Mouse (Mus musculus): ENCODE measurements at regions not wholly inside any gene's neighbourhood (a gene's known extent, or its start where the extent isn't known, plus 50 kb on each side); places are given as distances from the start of the nearest gene placed in this dataset.
A peak's percentile ranks its signal among the peaks of the same experiment; 100 is the strongest.

DNA sequence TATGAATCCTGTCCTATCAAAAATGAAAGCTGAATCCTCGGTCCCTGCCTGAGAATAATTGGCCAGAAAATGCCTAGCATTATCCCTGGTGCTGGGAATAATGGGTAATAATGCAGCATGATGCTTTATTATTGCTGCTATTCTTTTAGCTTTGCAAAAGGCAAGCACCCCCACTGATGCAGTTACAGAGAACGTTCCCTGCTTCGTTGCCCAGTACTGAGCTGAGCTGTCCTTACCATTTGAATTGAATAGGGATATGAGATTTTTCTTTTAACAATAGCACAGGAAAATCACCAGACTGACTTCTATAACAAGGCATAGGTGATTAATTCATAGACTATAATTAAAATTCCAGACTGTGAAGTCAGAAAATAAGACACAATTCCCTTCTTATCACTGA, 566.5 kb downstream of the Htr1a start:
- 36% methylated on average over 3 of the region's 3 CpGs for WGBS
- Histone ChIP-seq H3K4me2 (replicated peaks) (no peak overlapping the region), H3K27me3 (no peaks in the 10 kb centered on the region), H3K9me3 (replicated peaks) (no peaks in the 10 kb centered on the region), H3K4me1 (no peaks in the 10 kb centered on the region), H3K36me3 (no peaks in the 10 kb centered on the region), H3K27ac (no peak overlapping the region), H3K4me3 (no peak overlapping the region), H3K9ac (no peak overlapping the region)
- ATAC-seq (ENCODE audit: low FRiP score), result peak; percentile 56; the same call in 1 of the 2 replicates

DNA sequence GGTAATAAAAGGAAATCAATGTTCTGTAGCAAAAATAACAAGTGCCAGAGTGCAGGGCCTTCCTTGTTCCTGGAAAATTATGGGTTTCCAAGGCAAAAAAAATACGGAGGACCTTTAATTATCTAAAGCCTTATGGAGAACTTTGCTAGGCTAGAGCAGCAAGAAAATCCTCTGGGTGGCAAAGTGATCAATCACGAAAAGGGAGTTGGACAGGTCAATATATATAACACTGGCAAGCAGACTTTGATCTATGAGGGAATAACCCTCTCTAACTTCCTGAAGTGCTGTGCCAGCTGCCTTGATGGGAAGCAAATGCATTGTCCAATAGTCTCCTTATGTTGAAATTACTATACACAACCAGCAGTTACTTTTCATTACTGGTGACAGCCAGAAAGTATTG, 584.5 kb downstream of the Htr1a start:
- 69% methylated on average over 2 of the region's 2 CpGs for WGBS
- no peaks in the 10 kb centered on the region for H3K9me3 ChIP-seq (replicated peaks)
- H3K27me3 ChIP-seq, result no peaks in the 10 kb centered on the region
- H3K9ac ChIP-seq, result no peak overlapping the region
- H3K36me3 ChIP-seq, result no peaks in the 10 kb centered on the region
- H3K4me1 ChIP-seq, result no peaks in the 10 kb centered on the region
- H3K4me2 ChIP-seq (replicated peaks), result no peak overlapping the region
- H3K4me3 ChIP-seq, result no peak overlapping the region
- ATAC-seq (ENCODE audit: low FRiP score), result no peak
- H3K27ac ChIP-seq, result no peak overlapping the region

Data from hindbrain, embryonic 12.5 days (tissue).